Mouse (Mus musculus): Measurements from ENCODE around the gene Ces1e.

DNA sequence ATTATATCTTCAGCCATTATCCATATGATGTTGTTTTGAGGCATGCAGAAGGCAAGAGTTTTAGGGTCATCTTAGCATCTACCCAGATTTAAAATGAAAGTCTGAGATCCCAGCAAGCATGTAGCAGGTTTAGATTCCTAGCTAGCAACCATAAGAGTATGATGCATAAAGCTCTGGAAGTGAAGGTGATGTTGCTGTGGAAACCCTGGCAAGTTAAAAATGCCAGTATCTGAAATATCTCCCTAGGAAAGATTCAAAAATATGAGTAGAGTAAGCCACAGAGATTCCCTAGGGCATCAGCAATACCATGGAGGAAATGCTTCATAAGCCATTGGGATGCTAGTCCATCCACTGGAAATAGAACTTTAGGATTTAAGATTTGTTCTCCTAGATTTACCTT is 10.5 kb upstream of the Ces1e start:
- TF ChIP-seq POLR2A (IDR thresholded peaks at IDR 0.05; ENCODE audit: insufficient read depth, low read depth, low read length) (no peak), CTCF (IDR thresholded peaks at IDR 0.05; ENCODE audit: insufficient read depth, low read depth, low read length) (no peak)
